Mouse (Mus musculus): ENCODE results near the gene Xrra1. TPM values are rescaled to one million over a fixed set of nuclear protein-coding genes. Genes with fewer than 3 reads are reported as not detected.

Xrra1 gene
- polyA plus RNA-seq, 1 experiment, result 0.11 TPM

DNA sequence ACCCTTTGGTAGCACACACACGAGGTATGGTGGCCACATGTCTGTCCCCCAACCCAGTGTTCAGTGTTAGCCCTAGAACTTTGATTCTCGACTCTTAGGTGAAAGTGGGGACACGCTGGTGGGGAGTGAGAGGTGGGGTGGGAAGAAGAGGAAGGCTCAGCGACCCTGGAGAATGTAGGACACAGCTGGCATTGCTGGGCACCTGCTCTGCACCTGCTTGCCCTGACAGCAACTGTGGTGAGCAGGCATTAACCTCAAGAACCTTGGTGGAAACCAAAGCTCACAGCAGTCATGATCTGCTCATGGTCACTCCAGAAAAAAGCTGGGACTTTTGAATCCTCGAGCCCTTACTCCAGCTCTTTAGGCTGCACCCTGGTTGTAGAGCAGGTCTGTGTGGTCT is 52.1 kb downstream of the Xrra1 start:
- no peak for TF ChIP-seq FOSL1 (IDR thresholded peaks at IDR 0.05; ENCODE audit: insufficient read depth, low read length, poor library complexity, severe bottlenecking)
- no peak for TF ChIP-seq USF1 (IDR thresholded peaks at IDR 0.05; ENCODE audit: low read depth)
- TF ChIP-seq MAX (IDR thresholded peaks at IDR 0.05), result no peak
- no peak for TF ChIP-seq CEBPB (IDR thresholded peaks at IDR 0.05; ENCODE audit: low read depth)
- no peak for TF ChIP-seq MYOG (IDR thresholded peaks at IDR 0.05; ENCODE audit: control insufficient read depth, extremely low read depth, insufficient read length)
- TF ChIP-seq MYOD1 (IDR thresholded peaks at IDR 0.05; ENCODE audit: control insufficient read depth, insufficient read length, low read depth), result no peak
- no peak for TF ChIP-seq CTCF (IDR thresholded peaks at IDR 0.05; ENCODE audit: control insufficient read depth, insufficient read depth, insufficient read length)
- Histone ChIP-seq H3K79me3 (ENCODE audit: low read depth) (no peaks in the 10 kb centered on the region), H3ac (ENCODE audit: control insufficient read depth, insufficient read length, low read depth) (no peak overlapping the region), H3K27me3 (ENCODE audit: control insufficient read depth, insufficient read depth, insufficient read length) (peaks cover 19% of the 10 kb centered on the region), H3K4me3 (ENCODE audit: insufficient read depth, poor library complexity, severe bottlenecking) (no peak overlapping the region), H3K79me2 (ENCODE audit: control insufficient read depth, insufficient read depth) (no peaks in the 10 kb centered on the region), H3K36me3 (ENCODE audit: control insufficient read depth, insufficient read depth) (no peaks in the 10 kb centered on the region)

GRCm38 (mm10) chr7:99914316-99914715 is 55.4 kb downstream of the Xrra1 start:
- Histone ChIP-seq H3K27me3 (ENCODE audit: control insufficient read depth, insufficient read depth, insufficient read length) (peaks cover 32% of the 10 kb centered on the region), H3ac (ENCODE audit: control insufficient read depth, insufficient read length, low read depth) (no peak overlapping the region), H3K4me3 (ENCODE audit: insufficient read depth, poor library complexity, severe bottlenecking) (no peak overlapping the region), H3K79me2 (ENCODE audit: control insufficient read depth, insufficient read depth) (no peaks in the 10 kb centered on the region), H3K36me3 (ENCODE audit: control insufficient read depth, insufficient read depth) (no peaks in the 10 kb centered on the region), H3K79me3 (ENCODE audit: low read depth) (no peaks in the 10 kb centered on the region)
- no peak for TF ChIP-seq FOSL1 (IDR thresholded peaks at IDR 0.05; ENCODE audit: insufficient read depth, low read length, poor library complexity, severe bottlenecking)
- TF ChIP-seq MAX (IDR thresholded peaks at IDR 0.05), result no peak
- no peak for TF ChIP-seq USF1 (IDR thresholded peaks at IDR 0.05; ENCODE audit: low read depth)
- TF ChIP-seq CEBPB (IDR thresholded peaks at IDR 0.05; ENCODE audit: low read depth), result no peak
- TF ChIP-seq CTCF (IDR thresholded peaks at IDR 0.05; ENCODE audit: control insufficient read depth, insufficient read depth, insufficient read length), result no peak
- TF ChIP-seq MYOD1 (IDR thresholded peaks at IDR 0.05; ENCODE audit: control insufficient read depth, insufficient read length, low read depth), result no peak
- no peak for TF ChIP-seq MYOG (IDR thresholded peaks at IDR 0.05; ENCODE audit: control insufficient read depth, extremely low read depth, insufficient read length)

- peaks cover 32% of the 10 kb centered on the region for H3K27me3 ChIP-seq (ENCODE audit: control insufficient read depth, insufficient read depth, insufficient read length)
- TF ChIP-seq CTCF (IDR thresholded peaks at IDR 0.05; ENCODE audit: control insufficient read depth, insufficient read depth, insufficient read length), result no peak
- no peak for TF ChIP-seq MYOG (IDR thresholded peaks at IDR 0.05; ENCODE audit: control insufficient read depth, extremely low read depth, insufficient read length)
- TF ChIP-seq MAX (IDR thresholded peaks at IDR 0.05), result no peak
- TF ChIP-seq USF1 (IDR thresholded peaks at IDR 0.05; ENCODE audit: low read depth), result no peak
- no peak for TF ChIP-seq FOSL1 (IDR thresholded peaks at IDR 0.05; ENCODE audit: insufficient read depth, low read length, poor library complexity, severe bottlenecking)
- no peak for TF ChIP-seq MYOD1 (IDR thresholded peaks at IDR 0.05; ENCODE audit: control insufficient read depth, insufficient read length, low read depth)
- no peak for TF ChIP-seq CEBPB (IDR thresholded peaks at IDR 0.05; ENCODE audit: low read depth)
- no peaks in the 10 kb centered on the region for H3K36me3 ChIP-seq (ENCODE audit: control insufficient read depth, insufficient read depth)
These were observed 56.6 kb downstream of the Xrra1 start for GRCm38 (mm10) chr7:99915511-99915910.

DNA sequence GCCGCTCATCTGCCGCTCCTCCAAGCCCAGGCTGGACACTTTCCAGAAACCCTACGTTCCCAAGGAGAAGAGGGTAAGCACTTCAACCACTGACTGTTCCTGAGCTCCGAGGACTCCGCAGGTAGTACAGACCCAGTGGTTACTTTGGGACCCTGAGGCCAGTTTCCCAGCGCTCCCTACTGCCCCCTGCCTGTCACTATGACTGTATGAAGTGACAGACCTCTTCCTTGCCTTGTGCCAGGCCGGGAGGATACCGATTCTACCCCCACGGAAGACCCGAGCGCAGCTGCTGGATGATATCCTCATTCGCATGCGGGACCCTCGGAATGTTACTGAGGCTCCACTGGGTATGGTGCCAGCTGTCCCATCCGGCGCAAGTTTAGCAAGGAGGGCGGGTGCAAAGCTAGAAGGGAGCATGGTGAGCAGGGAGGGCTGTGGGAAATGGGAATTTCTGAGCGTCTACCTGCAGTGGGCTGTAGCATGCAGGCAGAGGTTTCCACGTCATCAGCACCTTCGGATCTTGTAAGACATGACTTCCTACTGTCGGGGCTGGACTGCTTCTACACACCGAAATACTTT is 57.9 kb downstream of the Xrra1 start:
- TF ChIP-seq MYOG (IDR thresholded peaks at IDR 0.05; ENCODE audit: control insufficient read depth, extremely low read depth, insufficient read length) (no peak), FOSL1 (IDR thresholded peaks at IDR 0.05; ENCODE audit: insufficient read depth, low read length, poor library complexity, severe bottlenecking) (no peak), USF1 (IDR thresholded peaks at IDR 0.05; ENCODE audit: low read depth) (no peak), MYOD1 (IDR thresholded peaks at IDR 0.05; ENCODE audit: control insufficient read depth, insufficient read length, low read depth) (no peak), MAX (IDR thresholded peaks at IDR 0.05) (no peak), CTCF (IDR thresholded peaks at IDR 0.05; ENCODE audit: control insufficient read depth, insufficient read depth, insufficient read length) (no peak), CEBPB (IDR thresholded peaks at IDR 0.05; ENCODE audit: low read depth) (no peak)
- no peak overlapping the region for H3ac ChIP-seq (ENCODE audit: control insufficient read depth, insufficient read length, low read depth)
- H3K79me2 ChIP-seq (ENCODE audit: control insufficient read depth, insufficient read depth), result no peaks in the 10 kb centered on the region
- H3K36me3 ChIP-seq (ENCODE audit: control insufficient read depth, insufficient read depth), result no peaks in the 10 kb centered on the region
- H3K27me3 ChIP-seq (ENCODE audit: control insufficient read depth, insufficient read depth, insufficient read length), result peaks cover 29% of the 10 kb centered on the region
- no peak overlapping the region for H3K4me3 ChIP-seq (ENCODE audit: insufficient read depth, poor library complexity, severe bottlenecking)
- H3K79me3 ChIP-seq (ENCODE audit: low read depth), result no peaks in the 10 kb centered on the region

More at GRCm38 (mm10) chr7:99915511-99915910, 56.6 kb downstream of the Xrra1 start:
- no peaks in the 10 kb centered on the region for H3K79me2 ChIP-seq (ENCODE audit: control insufficient read depth, insufficient read depth)
- H3K4me3 ChIP-seq (ENCODE audit: insufficient read depth, poor library complexity, severe bottlenecking), result no peak overlapping the region
- no peak overlapping the region for H3ac ChIP-seq (ENCODE audit: control insufficient read depth, insufficient read length, low read depth)
- no peaks in the 10 kb centered on the region for H3K79me3 ChIP-seq (ENCODE audit: low read depth)

DNA sequence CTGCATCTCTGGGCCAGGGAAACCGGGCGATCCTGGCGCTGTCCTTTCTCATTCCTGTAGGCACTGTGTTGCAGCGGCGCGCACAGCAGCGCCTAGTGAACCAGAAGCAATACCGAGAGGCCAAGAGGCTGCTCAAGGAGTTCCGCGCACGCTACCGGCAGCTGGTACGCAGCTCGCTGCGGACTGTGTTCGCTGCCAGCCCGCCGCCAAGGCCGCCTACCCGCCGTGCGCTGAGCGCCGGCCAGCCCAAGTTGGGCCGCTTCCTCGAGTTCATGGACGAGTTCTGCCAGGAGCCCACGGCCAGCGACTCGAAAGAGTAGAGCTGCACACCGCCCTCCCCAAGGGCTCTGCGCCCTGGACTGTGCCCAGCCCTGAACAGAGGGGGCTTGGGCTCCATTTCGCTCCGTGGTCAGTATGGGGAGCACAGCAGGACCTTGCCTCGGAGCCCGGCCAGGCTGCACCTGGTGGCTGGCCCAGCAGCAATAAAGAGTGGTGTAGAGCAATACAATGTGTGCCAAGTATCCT is 58.5 kb downstream of the Xrra1 start:
- no peak for TF ChIP-seq FOSL1 (IDR thresholded peaks at IDR 0.05; ENCODE audit: insufficient read depth, low read length, poor library complexity, severe bottlenecking)
- no peak for TF ChIP-seq USF1 (IDR thresholded peaks at IDR 0.05; ENCODE audit: low read depth)
- TF ChIP-seq CTCF (IDR thresholded peaks at IDR 0.05; ENCODE audit: control insufficient read depth, insufficient read depth, insufficient read length), result no peak
- no peak for TF ChIP-seq CEBPB (IDR thresholded peaks at IDR 0.05; ENCODE audit: low read depth)
- TF ChIP-seq MYOG (IDR thresholded peaks at IDR 0.05; ENCODE audit: control insufficient read depth, extremely low read depth, insufficient read length), result no peak
- TF ChIP-seq MAX (IDR thresholded peaks at IDR 0.05), result no peak
- no peak for TF ChIP-seq MYOD1 (IDR thresholded peaks at IDR 0.05; ENCODE audit: control insufficient read depth, insufficient read length, low read depth)
- H3K79me3 ChIP-seq (ENCODE audit: low read depth), result no peaks in the 10 kb centered on the region
- H3K36me3 ChIP-seq (ENCODE audit: control insufficient read depth, insufficient read depth), result no peaks in the 10 kb centered on the region
- H3K27me3 ChIP-seq (ENCODE audit: control insufficient read depth, insufficient read depth, insufficient read length), result peaks cover 29% of the 10 kb centered on the region
- H3ac ChIP-seq (ENCODE audit: control insufficient read depth, insufficient read length, low read depth), result no peak overlapping the region
- H3K79me2 ChIP-seq (ENCODE audit: control insufficient read depth, insufficient read depth), result no peaks in the 10 kb centered on the region
- H3K4me3 ChIP-seq (ENCODE audit: insufficient read depth, poor library complexity, severe bottlenecking), result no peak overlapping the region

Measured in C2C12 (cell line).